Mouse (Mus musculus): ENCODE data around the gene Zfp784. TPM values are rescaled to one million over a fixed set of nuclear protein-coding genes. Genes with fewer than 3 reads are reported as not detected.

Zfp784 gene
- total and polyA plus RNA-seq, 3 experiments, result 0.96 to 2.9 TPM; not detected in 1

- no peaks in the 10 kb centered on the region for H3K4me1 ChIP-seq (ENCODE audit: control insufficient read depth in 1 of 2, insufficient read depth in 2 of 2, low read length in 2 of 2)
- H3K79me2 ChIP-seq (ENCODE audit: control insufficient read depth, insufficient read depth, low read length, poor library complexity), result no peaks in the 10 kb centered on the region; the same call in 1 of the 2 replicates
- H3K27ac ChIP-seq (ENCODE audit: control insufficient read depth, low read depth, low read length), result no peak overlapping the region
- no peaks in the 10 kb centered on the region for H3K9me3 ChIP-seq (replicated peaks; ENCODE audit: insufficient read depth, low read length)
- H3K27me3 ChIP-seq (ENCODE audit: control insufficient read depth in 1 of 2, insufficient read depth in 2 of 2, low read length in 2 of 2), result no peaks in the 10 kb centered on the region
- peaks cover 0 to 2% of the 10 kb centered on the region in 2 experiments; a peak in 1 of 4 replicates for H3K36me3 ChIP-seq (ENCODE audit: control insufficient read depth in 1 of 2, insufficient read depth in 2 of 2, low read length in 2 of 2)
- H3K4me3 ChIP-seq (ENCODE audit: control insufficient read depth in 1 of 2, insufficient read depth in 1 of 2, low read depth in 2 of 2, low read length in 2 of 2), result no peak overlapping the region
- DNase-seq (ENCODE audit: low read depth, low spot score), result no peak
- TF ChIP-seq TAL1 (IDR thresholded peaks at IDR 0.05; ENCODE audit: low read length) (no peak), TCF12 (IDR thresholded peaks at IDR 0.05; ENCODE audit: low read depth, low read length) (no peak), GABPA (IDR thresholded peaks at IDR 0.05; ENCODE audit: low read depth, low read length) (no peak), ETS1 (IDR thresholded peaks at IDR 0.05; ENCODE audit: low read depth, low read length) (no peak), MYB (IDR thresholded peaks at IDR 0.05; ENCODE audit: low read depth, low read length) (no peak)
- H3K9ac ChIP-seq (ENCODE audit: control insufficient read depth, low read depth, low read length, poor library complexity, severe bottlenecking), result no peak overlapping the region
These were observed 6.8 kb downstream of the Zfp784 start for GRCm38 (mm10) chr7:5031496-5031895.

GRCm38 (mm10) chr7:5030554-5031275, 7.5 kb downstream of the Zfp784 start:
- DNase-seq (ENCODE audit: low read depth, low spot score), result no peak
- no peak for TF ChIP-seq KAT2A (conservative IDR thresholded peaks at IDR 0.05; ENCODE audit: low read depth, low read length)
- TF ChIP-seq NRF1 (IDR thresholded peaks at IDR 0.05; ENCODE audit: insufficient read depth, low read depth, low read length, poor library complexity, severe bottlenecking), result no peak
- TF ChIP-seq ZKSCAN1 (IDR thresholded peaks at IDR 0.05; ENCODE audit: low read depth, low read length), result no peak
- TF ChIP-seq RAD21 (IDR thresholded peaks at IDR 0.05; ENCODE audit: low read depth, low read length), result no peak
- TF ChIP-seq TAL1 (IDR thresholded peaks at IDR 0.05; ENCODE audit: low read length), result no peak

GRCm38 (mm10) chr7:5029946-5030345, 8.3 kb downstream of the Zfp784 start:
- TF ChIP-seq EP300 (IDR thresholded peaks at IDR 0.05; ENCODE audit: low read depth in 1 of 2, low read length in 2 of 2), result no peak
- no peak for TF ChIP-seq ETS1 (IDR thresholded peaks at IDR 0.05; ENCODE audit: low read depth, low read length)
- TF ChIP-seq SIN3A (IDR thresholded peaks at IDR 0.05; ENCODE audit: low read length), result no peak
- no peak for TF ChIP-seq ZKSCAN1 (IDR thresholded peaks at IDR 0.05; ENCODE audit: low read depth, low read length)
- TF ChIP-seq USF1 (IDR thresholded peaks at IDR 0.05; ENCODE audit: low read depth, low read length), result no peak
- TF ChIP-seq POLR2AphosphoS2 (IDR thresholded peaks at IDR 0.05; ENCODE audit: low read length), result no peak
- no peak for TF ChIP-seq GABPA (IDR thresholded peaks at IDR 0.05; ENCODE audit: low read depth, low read length)
- TF ChIP-seq RAD21 (IDR thresholded peaks at IDR 0.05; ENCODE audit: low read depth, low read length), result no peak
- no peak for TF ChIP-seq NRF1 (IDR thresholded peaks at IDR 0.05; ENCODE audit: insufficient read depth, low read depth, low read length, poor library complexity, severe bottlenecking)
- no peak for TF ChIP-seq MAZ (IDR thresholded peaks at IDR 0.05; ENCODE audit: low read depth, low read length)
- no peaks in the 10 kb centered on the region for H3K27me3 ChIP-seq (ENCODE audit: control insufficient read depth in 1 of 2, insufficient read depth in 2 of 2, low read length in 2 of 2)
- H3K27ac ChIP-seq (ENCODE audit: control insufficient read depth, low read depth, low read length), result no peak overlapping the region
- H3K9ac ChIP-seq (ENCODE audit: control insufficient read depth, low read depth, low read length, poor library complexity, severe bottlenecking), result no peak overlapping the region
- H3K4me1 ChIP-seq (ENCODE audit: control insufficient read depth in 1 of 2, insufficient read depth in 2 of 2, low read length in 2 of 2), result no peaks in the 10 kb centered on the region
- H3K4me3 ChIP-seq (ENCODE audit: control insufficient read depth in 1 of 2, insufficient read depth in 1 of 2, low read depth in 2 of 2, low read length in 2 of 2), result no peak overlapping the region
- DNase-seq (ENCODE audit: low read depth, low spot score), result no peak
- no peaks in the 10 kb centered on the region for H3K9me3 ChIP-seq (replicated peaks; ENCODE audit: insufficient read depth, low read length)
- H3K36me3 ChIP-seq (ENCODE audit: control insufficient read depth in 1 of 2, insufficient read depth in 2 of 2, low read length in 2 of 2), result peaks cover 0 to 2% of the 10 kb centered on the region in 2 experiments; a peak in 1 of 4 replicates
- H3K79me2 ChIP-seq (ENCODE audit: control insufficient read depth, insufficient read depth, low read length, poor library complexity), result no peaks in the 10 kb centered on the region; the same call in 1 of the 2 replicates

More at GRCm38 (mm10) chr7:5030554-5031275, 7.5 kb downstream of the Zfp784 start:
- Histone ChIP-seq H3K4me3 (ENCODE audit: control insufficient read depth in 1 of 2, insufficient read depth in 1 of 2, low read depth in 2 of 2, low read length in 2 of 2) (no peak overlapping the region), H3K36me3 (ENCODE audit: control insufficient read depth in 1 of 2, insufficient read depth in 2 of 2, low read length in 2 of 2) (peaks cover 0 to 2% of the 10 kb centered on the region in 2 experiments; a peak in 1 of 4 replicates), H3K9ac (ENCODE audit: control insufficient read depth, low read depth, low read length, poor library complexity, severe bottlenecking) (no peak overlapping the region), H3K9me3 (replicated peaks; ENCODE audit: insufficient read depth, low read length) (no peaks in the 10 kb centered on the region), H3K4me1 (ENCODE audit: control insufficient read depth in 1 of 2, insufficient read depth in 2 of 2, low read length in 2 of 2) (no peaks in the 10 kb centered on the region), H3K27ac (ENCODE audit: control insufficient read depth, low read depth, low read length) (no peak overlapping the region), H3K27me3 (ENCODE audit: control insufficient read depth in 1 of 2, insufficient read depth in 2 of 2, low read length in 2 of 2) (no peaks in the 10 kb centered on the region), H3K79me2 (ENCODE audit: control insufficient read depth, insufficient read depth, low read length, poor library complexity) (no peaks in the 10 kb centered on the region; the same call in 1 of the 2 replicates)
